ENCODE assay signal across 8 mouse cellular contexts in genomic region chr2:157069755-157070315, GRCm38 (mm10). TPM values are rescaled to one million over a fixed set of nuclear protein-coding genes. Genes with fewer than 3 reads are reported as not detected.
DNase-seq lines count a peak whose midpoint lies in the region; ATAC-seq and TF ChIP-seq lines count a peak whose summit lies in the region.

No protein-coding gene starts in this region.

- H3K9me3 ChIP-seq in heart, embryonic 14.5 days (ENCODE audit: control insufficient read depth, low read length), result no peaks in the 10 kb centered on the region
- no peaks in the 10 kb centered on the region for H3K9me3 ChIP-seq in heart, embryonic 16.5 days (replicated peaks; ENCODE audit: control insufficient read depth, low read length)
- H3K9me3 ChIP-seq in midbrain, embryonic 12.5 days, result no peaks in the 10 kb centered on the region

- no peak overlapping the region for H3K4me3 ChIP-seq in heart, embryonic 14.5 days (ENCODE audit: control insufficient read depth in 1 of 2, insufficient read depth in 1 of 2, low read depth in 1 of 2, low read length in 2 of 2)
- H3K4me3 ChIP-seq in bone marrow macrophage, adult 2 months (ENCODE audit: insufficient read depth, low read length), result no peak overlapping the region
- H3K4me3 ChIP-seq in heart, embryonic 16.5 days (ENCODE audit: low read length), result no peak overlapping the region
- no peak overlapping the region for H3K4me3 ChIP-seq in midbrain, embryonic 12.5 days

- H3K9ac ChIP-seq in heart, embryonic 14.5 days (ENCODE audit: low read length), result peak overlapping the region; percentile 70
- peak overlapping the region; percentile 46 for H3K9ac ChIP-seq in heart, embryonic 16.5 days (ENCODE audit: low read length)
- peak overlapping the region; percentile 34; the same call in 1 of the 2 replicates for H3K9ac ChIP-seq in midbrain, embryonic 12.5 days (replicated peaks)

- no peak for TF ChIP-seq POLR2A in bone marrow macrophage, adult 2 months (IDR thresholded peaks at IDR 0.05; ENCODE audit: borderline replicate concordance, low read depth, low read length)

- WGBS in heart, embryonic 14.5 days, result 13% methylated on average over 3 of the region's 3 CpGs
- 23% methylated on average over 3 of the region's 3 CpGs for WGBS in heart, embryonic 16.5 days
- 48% methylated on average over 3 of the region's 3 CpGs for WGBS in midbrain, embryonic 12.5 days

- H3K36me3 ChIP-seq in heart, embryonic 14.5 days (ENCODE audit: control insufficient read depth, insufficient read depth, low read length), result peaks cover 12% of the 10 kb centered on the region
- no peaks in the 10 kb centered on the region for H3K36me3 ChIP-seq in heart, embryonic 16.5 days (ENCODE audit: control insufficient read depth, insufficient read depth)
- H3K36me3 ChIP-seq in midbrain, embryonic 12.5 days, result peaks cover 15% of the 10 kb centered on the region

- H3K27ac ChIP-seq in heart, embryonic 14.5 days (replicated peaks in 1 of 2; ENCODE audit: control insufficient read depth in 1 of 2, insufficient read depth in 1 of 2, low read depth in 2 of 2, low read length in 2 of 2), result peak overlapping the region; percentile 92 to 96
- peak overlapping the region; percentile 82 for H3K27ac ChIP-seq in bone marrow macrophage, adult 2 months (ENCODE audit: insufficient read depth, low read depth, low read length)
- peak overlapping the region; percentile 80 for H3K27ac ChIP-seq in heart, embryonic 16.5 days (ENCODE audit: low read length)
- peak overlapping the region; percentile 71 for H3K27ac ChIP-seq in midbrain, embryonic 12.5 days (replicated peaks)

- H3K27me3 ChIP-seq in heart, embryonic 14.5 days (ENCODE audit: control insufficient read depth, insufficient read depth, low read length), result no peaks in the 10 kb centered on the region
- no peaks in the 10 kb centered on the region for H3K27me3 ChIP-seq in heart, embryonic 16.5 days (ENCODE audit: control insufficient read depth, insufficient read depth, low read length)
- H3K27me3 ChIP-seq in midbrain, embryonic 12.5 days, result no peaks in the 10 kb centered on the region

- no peak for ATAC-seq in heart, embryonic 14.5 days (ENCODE audit: insufficient number of reproducible peaks, insufficient read depth, low FRiP score, low read depth)
- no peak for ATAC-seq in heart, embryonic 16.5 days (replicated peaks; ENCODE audit: extremely low read depth, insufficient read depth, low FRiP score)
- no peak for ATAC-seq in midbrain, embryonic 12.5 days (ENCODE audit: low FRiP score, low read depth)

- DNase-seq in heart, adult 9 months (ENCODE audit: low spot score in 2 of 2), result no peak
- no peak for DNase-seq in thymus, adult 18-20 months
- no peak for DNase-seq in urinary bladder, postnatal 10 days (ENCODE audit: low spot score)
- no peak for DNase-seq in gastrocnemius, adult 8-10 months (ENCODE audit: low spot score in 2 of 2)

- H3K4me2 ChIP-seq in heart, embryonic 14.5 days (ENCODE audit: low read length), result peak overlapping the region; percentile 45
- H3K4me2 ChIP-seq in heart, embryonic 16.5 days (ENCODE audit: low read depth, low read length), result peak overlapping the region; percentile 16; the same call in 1 of the 2 replicates
- H3K4me2 ChIP-seq in midbrain, embryonic 12.5 days (replicated peaks), result peak overlapping the region; percentile 15; the same call in 1 of the 2 replicates

- TF ChIP-seq CTCF in bone marrow macrophage, adult 2 months (IDR thresholded peaks at IDR 0.05; ENCODE audit: low read depth, low read length), result no peak

- peaks cover 77 to 99% of the 10 kb centered on the region in 2 experiments for H3K4me1 ChIP-seq in heart, embryonic 14.5 days (ENCODE audit: control insufficient read depth in 2 of 2, insufficient read depth in 2 of 2, low read length in 2 of 2)
- peaks cover 60% of the 10 kb centered on the region for H3K4me1 ChIP-seq in bone marrow macrophage, adult 2 months (ENCODE audit: control insufficient read depth, insufficient read depth, low read length)
- peaks cover 91% of the 10 kb centered on the region for H3K4me1 ChIP-seq in heart, embryonic 16.5 days (ENCODE audit: control insufficient read depth, insufficient read depth, low read length)
- peaks cover 87% of the 10 kb centered on the region for H3K4me1 ChIP-seq in midbrain, embryonic 12.5 days

RNA-seq across cellular contexts. Expression of gene Soga1, which starts 9.2 kb away (rescaled TPM):
- 4.1 and 5.0 TPM in 2 replicates for polyA plus RNA-seq in heart, embryonic 14.5 days (2014; fragmentation: Nextera tagmentation; extraction: Ambion mirVana)
- 10.9 and 14.9 TPM in 2 replicates for polyA plus RNA-seq in bone marrow macrophage, adult 2 months (2012; ENCODE audit: insufficient read depth, insufficient read length, missing spikeins)
- polyA plus RNA-seq in heart, embryonic 16.5 days (2015; fragmentation: Nextera tagmentation; extraction: Ambion mirVana), result 1.7 and 3.1 TPM in 2 replicates
- 6.9 and 7.3 TPM in 2 replicates for polyA plus RNA-seq in midbrain, embryonic 12.5 days (2016; fragmentation: Nextera tagmentation; extraction: Ambion mirVana)
- total RNA-seq in gastrocnemius, adult 8-10 months (2022), result 1 to 10 TPM; 1.7 to 3.5 (median 2.3) TPM

RNA-seq across cellular contexts. Expression of gene Tldc2, which starts 17.0 kb away (rescaled TPM):
- polyA plus RNA-seq in heart, embryonic 14.5 days (2014; fragmentation: Nextera tagmentation; extraction: Ambion mirVana), result not detected in 2 replicates
- not detected in 2 replicates for polyA plus RNA-seq in bone marrow macrophage, adult 2 months (2012; ENCODE audit: insufficient read depth, insufficient read length, missing spikeins)
- not detected in 2 replicates for polyA plus RNA-seq in heart, embryonic 16.5 days (2015; fragmentation: Nextera tagmentation; extraction: Ambion mirVana)
- not detected in 2 replicates for polyA plus RNA-seq in midbrain, embryonic 12.5 days (2016; fragmentation: Nextera tagmentation; extraction: Ambion mirVana)
- total RNA-seq in gastrocnemius, adult 8-10 months (2022), result not detected
